Mouse (Mus musculus) monocyte, adult 5-6 weeks (primary cell): ENCODE results near the gene Tut1. TPM values are rescaled to one million over a fixed set of nuclear protein-coding genes. Genes with fewer than 3 reads are reported as not detected.
"Not testable (repeated sequence)": the region's sequence is repeated elsewhere in the genome, so short reads cannot be mapped to it uniquely, and the experiment has no call there.

Experiments used
- ATAC-seq: fragments of 153-309, 156-312 bp; replicated peaks from 2 replicates; pipeline ENCODE4 v1.8.0; 2017; ENCODE audit warnings: mild to moderate bottlenecking; ENCODE audit not compliant: low TSS enrichment, insufficient number of reproducible peaks, severe bottlenecking, poor library complexity, low FRiP score
- total RNA-seq: library from RNA; stranded (forward); fragments of 200-1000, 200-491, 200-594 nt; gene quantifications from 3 replicates; pipeline ENCODE4 v1.2.3, GENCODE M21; 2017

Tut1 gene
- total RNA-seq, 1 experiment from 2014 or later: 16.9 TPM

GRCm38 (mm10) chr19:8993625-8993912, 39.9 kb downstream of the Tut1 start:
- no peak for ATAC-seq

GRCm38 (mm10) chr19:8994813-8995607, 41.4 kb downstream of the Tut1 start:
- ATAC-seq: no peak

GRCm38 (mm10) chr19:8996601-8997000, 43.0 kb downstream of the Tut1 start:
- no peak for ATAC-seq

- ATAC-seq: peak; percentile 89
Measured at GRCm38 (mm10) chr19:8997546-8997945, 43.9 kb downstream of the Tut1 start.

GRCm38 (mm10) chr19:8998546-8998945, 44.9 kb downstream of the Tut1 start:
- ATAC-seq: no peak

- ATAC-seq: no peak
Measured at GRCm38 (mm10) chr19:8999223-8999622, 45.6 kb downstream of the Tut1 start.

GRCm38 (mm10) chr19:9006915-9007314, 53.3 kb downstream of the Tut1 start:
- not testable (repeated sequence) for ATAC-seq

Other genes starting within 250 kb of the Tut1 start
- gene Slc3a2, start 230.5 kb upstream of the Tut1 start, total RNA-seq: 61.4 to 198 TPM (median 77.3 TPM) in 3 replicates
- gene Wdr74, start 218.0 kb upstream of the Tut1 start, total RNA-seq: 32.5 to 68.4 TPM (median 56.6 TPM) in 3 replicates
- gene 1700092M07Rik, start 213.1 kb upstream of the Tut1 start, total RNA-seq: 1.9 to 2.8 TPM in 2 of 3 replicates, not detected in the other
- 105 to 173 TPM (median 138 TPM) in 3 replicates for gene Stx5a, start 212.4 kb upstream of the Tut1 start, total RNA-seq
- 85.6 to 138 TPM (median 127 TPM) in 3 replicates for gene Nxf1, start 196.8 kb upstream of the Tut1 start, total RNA-seq
- 10.2 to 19.0 TPM (median 12.6 TPM) in 3 replicates for gene Tmem223, start 182.9 kb upstream of the Tut1 start, total RNA-seq
- gene Tmem179b, start 179.4 kb upstream of the Tut1 start, total RNA-seq: 86.6 to 115 TPM (median 101 TPM) in 3 replicates
- gene Taf6l, start 167.4 kb upstream of the Tut1 start, total RNA-seq: 2.0 to 11.4 TPM (median 4.5 TPM) in 3 replicates
- 31.6 to 48.4 TPM (median 47.3 TPM) in 3 replicates for gene Polr2g, start 155.3 kb upstream of the Tut1 start, total RNA-seq
- gene Zbtb3, start 151.3 kb upstream of the Tut1 start, total RNA-seq: 0.85 to 1.2 TPM (median 1.1 TPM) in 3 replicates
- 40.1 to 52.8 TPM (median 48.3 TPM) in 3 replicates for gene Ttc9c, start 134.5 kb upstream of the Tut1 start, total RNA-seq
- gene Hnrnpul2, start 133.8 kb upstream of the Tut1 start, total RNA-seq: 84.4 to 149 TPM (median 101 TPM) in 3 replicates
- 40.4 to 54.5 TPM (median 44.1 TPM) in 3 replicates for gene AC129217.1, start 124.1 kb upstream of the Tut1 start, total RNA-seq
- gene Bscl2, start 116.4 kb upstream of the Tut1 start, total RNA-seq: 25.1 to 34.8 TPM (median 30.9 TPM) in 3 replicates
- gene Gng3, start 114.7 kb upstream of the Tut1 start, total RNA-seq: 0.39 to 0.64 TPM in 2 of 3 replicates, not detected in the other
- gene Lrrn4cl, start 103.1 kb upstream of the Tut1 start, total RNA-seq: 0.10 to 0.78 TPM (median 0.32 TPM) in 3 replicates
- 200 to 274 TPM (median 220 TPM) in 3 replicates for gene Ubxn1, start 82.4 kb upstream of the Tut1 start, total RNA-seq
- 45.0 to 55.1 TPM (median 54.5 TPM) in 3 replicates for gene Uqcc3, start 72.9 kb upstream of the Tut1 start, total RNA-seq
- gene Lbhd1, start 70.1 kb upstream of the Tut1 start, total RNA-seq: 18.1 to 52.5 TPM (median 21.3 TPM) in 3 replicates
- not detected in 3 replicates for gene Gm49403, start 69.9 kb upstream of the Tut1 start, total RNA-seq
- 62.5 to 90.9 TPM (median 65.3 TPM) in 3 replicates for gene 1810009A15Rik, start 65.0 kb upstream of the Tut1 start, total RNA-seq
- not detected in 3 replicates for gene Gm49416, start 64.9 kb upstream of the Tut1 start, total RNA-seq
- gene Ints5, start 60.8 kb upstream of the Tut1 start, total RNA-seq: 5.8 to 9.1 TPM (median 7.4 TPM) in 3 replicates
- gene Ganab, start 55.8 kb upstream of the Tut1 start, total RNA-seq: 57.5 to 87.0 TPM (median 59.6 TPM) in 3 replicates
- gene B3gat3, start 33.5 kb upstream of the Tut1 start, total RNA-seq: 34.2 to 75.8 TPM (median 50.2 TPM) in 3 replicates
- 2.1 to 7.6 TPM (median 3.6 TPM) in 3 replicates for gene Rom1, start 24.5 kb upstream of the Tut1 start, total RNA-seq
- 39.3 to 101 TPM (median 62.5 TPM) in 3 replicates for gene Eml3, start 24.3 kb upstream of the Tut1 start, total RNA-seq
- gene Mta2, start 12.0 kb upstream of the Tut1 start, total RNA-seq: 129 to 201 TPM (median 158 TPM) in 3 replicates
- gene Eef1g, start 13.2 kb downstream of the Tut1 start, total RNA-seq: 313 to 352 TPM (median 341 TPM) in 3 replicates
- 408 to 1,020 TPM (median 414 TPM) in 3 replicates for gene Ahnak, start 35.4 kb downstream of the Tut1 start, total RNA-seq
- gene Scgb1a1, start 134.1 kb downstream of the Tut1 start, total RNA-seq: not detected in 3 replicates
- gene Asrgl1, start 181.8 kb downstream of the Tut1 start, total RNA-seq: 6.1 to 14.4 TPM (median 7.8 TPM) in 3 replicates